Mouse (Mus musculus) central nervous system, embryonic 14 days (tissue): ENCODE measurements around the gene Tmem19. TPM values are rescaled to one million over a fixed set of nuclear protein-coding genes. Genes with fewer than 3 reads are reported as not detected.

Source experiments
- polyA plus RNA-seq: library from polyadenylated mRNA; depleted of rRNA; stranded (reverse); fragments of >200 nt; gene quantifications from 2 replicates; pipeline ENCODE4 v1.2.3, GENCODE M21; 2012; rRNA removed

Gene Tmem19
- polyA plus RNA-seq, result 26.0 and 26.3 TPM in 2 replicates

DNA sequence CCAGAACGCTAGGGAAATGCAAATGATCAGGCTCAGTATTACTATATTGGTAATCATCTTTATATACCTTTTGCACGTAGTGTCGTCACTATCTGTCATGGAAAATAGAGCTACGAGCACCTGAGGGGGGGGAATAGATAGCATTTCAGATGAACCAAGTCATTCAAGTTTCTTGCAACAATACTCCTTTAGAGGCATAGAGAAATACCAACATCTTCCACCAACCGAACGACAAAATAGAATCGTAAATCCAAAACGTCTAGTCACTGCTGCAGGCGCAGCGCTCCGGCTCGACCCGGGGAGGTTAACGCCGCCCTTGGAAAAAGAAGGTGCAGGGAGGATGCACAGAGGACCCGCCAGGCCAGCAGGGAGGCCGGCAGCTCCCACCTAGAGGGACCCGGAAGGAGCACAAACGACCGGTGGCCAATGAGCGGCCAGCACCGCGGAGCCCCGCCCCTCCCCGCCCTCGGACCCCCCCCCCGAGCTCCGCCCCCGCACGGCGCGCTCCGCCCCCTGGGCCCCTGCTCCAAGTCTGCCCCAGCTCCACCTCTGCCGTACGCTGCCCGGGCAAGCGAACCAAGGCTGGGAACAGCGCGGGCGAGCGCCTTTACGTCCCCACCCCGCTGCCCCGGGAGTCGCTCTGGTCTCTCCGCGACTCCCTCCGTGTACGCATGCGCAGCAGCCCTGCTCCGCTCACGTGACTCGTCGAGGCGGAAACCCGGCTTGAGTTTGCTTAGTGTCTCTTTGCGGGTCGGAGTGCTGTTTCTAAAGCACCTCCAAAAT, at the start of gene Tmem19:
TSS of gene Tmem19 (minus strand) at position 662 of the 783 bp plus-strand sequence.

DNA sequence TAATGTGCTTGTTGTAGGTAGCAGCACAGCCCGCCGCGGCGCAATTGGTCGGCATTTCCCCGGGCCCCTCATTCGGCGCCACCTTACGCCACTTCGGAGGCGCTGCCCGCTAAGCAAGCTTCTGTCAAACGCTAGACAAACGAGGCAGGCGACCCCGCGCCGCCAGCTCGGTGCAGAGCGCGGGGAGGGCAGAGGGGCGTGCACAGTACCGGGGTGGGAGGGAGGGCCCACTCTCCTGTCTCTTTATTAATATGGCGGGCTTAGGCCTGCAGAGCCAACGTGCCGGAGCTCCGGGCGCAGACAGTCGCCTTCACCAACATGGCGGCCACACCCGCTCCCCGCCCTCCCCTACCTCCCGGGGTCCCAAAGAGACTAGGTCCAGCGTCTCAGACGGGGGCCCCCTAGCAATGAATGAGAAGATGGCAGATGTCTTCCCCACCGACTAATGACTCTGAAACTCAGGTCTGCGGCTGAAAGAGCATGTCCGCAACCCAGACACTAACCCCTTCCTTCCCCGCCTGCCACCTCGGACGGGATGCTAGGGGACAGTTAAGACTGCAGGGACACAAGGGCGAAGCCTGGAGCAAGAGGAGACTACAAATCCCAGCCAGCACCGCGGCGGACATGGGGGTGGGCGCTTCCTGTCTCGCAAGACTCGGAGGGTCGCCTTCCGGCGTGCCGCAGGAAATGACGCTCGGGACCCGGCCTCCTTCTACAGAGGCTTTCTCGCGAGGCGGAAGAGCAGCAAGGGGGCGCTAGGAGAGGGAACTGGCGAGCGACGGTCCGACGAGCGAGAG, 22.1 kb upstream of the Tmem19 start, which contains the start of the genes Thap2 and Zfc3h1:
TSS of gene Thap2 (minus strand) at position 223 of the 797 bp plus-strand sequence.
TSS of gene Zfc3h1 (plus strand) at position 739 of the 797 bp plus-strand sequence.

DNA sequence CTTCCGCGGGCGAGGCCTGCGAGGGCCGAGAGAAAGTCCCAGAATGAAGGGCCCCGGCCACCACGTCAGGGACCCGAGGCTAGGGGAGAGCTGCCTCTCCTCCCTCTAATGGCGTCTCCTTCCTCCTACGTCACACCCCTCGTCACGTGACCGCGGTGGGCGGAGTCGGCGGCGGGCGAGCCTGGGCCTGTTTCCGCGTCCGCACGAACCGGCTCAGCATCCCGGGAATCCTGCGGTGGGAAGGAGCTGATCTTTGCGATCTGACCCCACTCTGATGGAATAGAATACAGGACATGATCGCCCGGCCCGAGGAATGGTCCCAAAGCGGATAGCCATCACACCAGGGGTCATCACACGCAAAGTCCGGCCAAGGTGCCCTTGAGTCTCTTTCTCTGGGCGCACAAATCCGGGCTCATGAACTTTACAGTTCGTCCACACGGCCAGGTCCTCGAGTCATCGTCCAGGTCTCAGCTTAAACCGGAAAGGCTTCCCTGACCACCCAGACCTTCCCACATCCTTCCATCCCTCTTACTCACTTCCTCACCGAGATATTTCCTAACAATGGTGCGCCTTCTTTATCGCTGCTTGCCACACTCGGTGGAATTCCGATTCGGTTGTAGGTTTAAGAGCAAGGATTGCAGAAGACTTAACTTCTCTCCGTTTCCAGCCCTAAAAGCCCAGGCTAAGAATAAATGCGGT, 46.7 kb downstream of the Tmem19 start, which contains the start of gene Rab21:
TSS of gene Rab21 (minus strand) at position 122 of the 699 bp plus-strand sequence.

Other genes starting within 250 kb of the Tmem19 start
- 1.2 and 2.5 TPM in 2 replicates for gene Tph2, start 177.5 kb downstream of the Tmem19 start, polyA plus RNA-seq
- gene Tbc1d15, start 111.0 kb downstream of the Tmem19 start, polyA plus RNA-seq, result 26.6 and 27.9 TPM in 2 replicates
- gene Rab21, start 46.9 kb downstream of the Tmem19 start, polyA plus RNA-seq, result 28.8 and 30.1 TPM in 2 replicates
- gene Thap2, start 21.9 kb upstream of the Tmem19 start, polyA plus RNA-seq, result 14.6 and 18.1 TPM in 2 replicates
- gene Zfc3h1, start 22.5 kb upstream of the Tmem19 start, polyA plus RNA-seq, result 129 and 132 TPM in 2 replicates
- gene A930009A15Rik, start 207.5 kb upstream of the Tmem19 start, polyA plus RNA-seq, result 0.12 and 0.24 TPM in 2 replicates
- gene Lgr5, start 225.3 kb upstream of the Tmem19 start, polyA plus RNA-seq, result 1.2 and 5.3 TPM in 2 replicates